Mouse (Mus musculus) testis, adult 2 months (tissue): ENCODE results near the gene Sprtn. TPM values are rescaled to one million over a fixed set of nuclear protein-coding genes. Genes with fewer than 3 reads are reported as not detected.

Source experiments
- H3K27ac ChIP-seq: fragments of 200-500 bp; 2 replicates; pipeline ENCODE4 v1.5.1; 2012; ENCODE audit warnings: low read depth, low read length; ENCODE audit not compliant: control insufficient read depth, insufficient read depth
- H3K27me3 ChIP-seq: fragments of 200-500 bp; 2 replicates; pipeline ENCODE4 v1.6.1; 2012; ENCODE audit warnings: mild to moderate bottlenecking, low read length, moderate library complexity; ENCODE audit not compliant: control insufficient read depth, insufficient read depth
- H3K36me3 ChIP-seq: fragments of 200-500 bp; 2 replicates; pipeline ENCODE4 v1.6.1; 2012; ENCODE audit warnings: mild to moderate bottlenecking, low read length; ENCODE audit not compliant: control insufficient read depth, insufficient read depth
- H3K4me1 ChIP-seq: fragments of 200-500 bp; 2 replicates; pipeline ENCODE4 v1.6.1; 2012; ENCODE audit warnings: low read length; ENCODE audit not compliant: control insufficient read depth, insufficient read depth
- H3K4me3 ChIP-seq: fragments of 200-500 bp; 2 replicates; pipeline ENCODE4 v1.5.1; 2012; ENCODE audit warnings: low read depth, mild to moderate bottlenecking, low read length, moderate library complexity, mixed read lengths; ENCODE audit not compliant: control insufficient read depth
- CTCF ChIP-seq: fragments of 200-500 bp; IDR thresholded peaks from 2 replicates; pipeline ENCODE4 v1.5.1; 2012; ENCODE audit warnings: low read depth, mild to moderate bottlenecking, inconsistent platforms, low read length, moderate library complexity; ENCODE audit not compliant: control insufficient read depth, insufficient read depth, insufficient replicate concordance
- POLR2A ChIP-seq: fragments of 200-500 bp; IDR thresholded peaks from 2 replicates; pipeline ENCODE4 v1.6.1; 2012; ENCODE audit warnings: low read depth, mild to moderate bottlenecking, inconsistent platforms, low read length, moderate library complexity; ENCODE audit not compliant: control insufficient read depth
- polyA plus RNA-seq: library from polyadenylated mRNA; depleted of rRNA; stranded (reverse); fragments of >200 nt; gene quantifications from 2 replicates; pipeline ENCODE4 v1.2.3, GENCODE M21; 2012

Sprtn gene
- polyA plus RNA-seq, 1 experiment = 129 TPM

GRCm38 (mm10) chr8:124909936-124910335 lies 12.2 kb downstream of the Sprtn start:
- H3K27ac ChIP-seq = no peak overlapping the region
- no peak for TF ChIP-seq POLR2A
- H3K4me3 ChIP-seq = no peak overlapping the region
- H3K4me1 ChIP-seq = peaks cover 3% of the 10 kb centered on the region; the same call in 1 of the 2 replicates
- no peaks in the 10 kb centered on the region for H3K27me3 ChIP-seq
- H3K36me3 ChIP-seq = no peaks in the 10 kb centered on the region; the same call in 1 of the 2 replicates

- H3K36me3 ChIP-seq = no peaks in the 10 kb centered on the region; the same call in 1 of the 2 replicates
- TF ChIP-seq CTCF = no peak
- no peak for TF ChIP-seq POLR2A
These were observed 12.7 kb downstream of the Sprtn start for GRCm38 (mm10) chr8:124910349-124910748.

GRCm38 (mm10) chr8:124911938-124912872 lies 14.5 kb downstream of the Sprtn start:
- Histone ChIP-seq H3K36me3 (no peaks in the 10 kb centered on the region), H3K4me3 (no peak overlapping the region), H3K27me3 (no peaks in the 10 kb centered on the region), H3K27ac (peak overlapping the region; percentile 1; the same call in 1 of the 2 replicates), H3K4me1 (peaks cover 3% of the 10 kb centered on the region; the same call in 1 of the 2 replicates)
- TF ChIP-seq CTCF (no peak), POLR2A (no peak)

More at GRCm38 (mm10) chr8:124910349-124910748, 12.7 kb downstream of the Sprtn start:
- peaks cover 3% of the 10 kb centered on the region; the same call in 1 of the 2 replicates for H3K4me1 ChIP-seq
- no peak overlapping the region for H3K27ac ChIP-seq
- no peaks in the 10 kb centered on the region for H3K27me3 ChIP-seq
- H3K4me3 ChIP-seq = no peak overlapping the region

- H3K4me3 ChIP-seq = no peak overlapping the region
- no peak overlapping the region for H3K27ac ChIP-seq
- no peaks in the 10 kb centered on the region for H3K36me3 ChIP-seq
- TF ChIP-seq POLR2A (no peak), CTCF (no peak)
- no peaks in the 10 kb centered on the region for H3K27me3 ChIP-seq
- peaks cover 3% of the 10 kb centered on the region; the same call in 1 of the 2 replicates for H3K4me1 ChIP-seq
These were observed 16.4 kb downstream of the Sprtn start for GRCm38 (mm10) chr8:124914061-124914460.

GRCm38 (mm10) chr8:124917741-124918484 lies 20.2 kb downstream of the Sprtn start:
- no peak for TF ChIP-seq POLR2A
- no peak for TF ChIP-seq CTCF
- Histone ChIP-seq H3K36me3 (no peaks in the 10 kb centered on the region), H3K27ac (no peak overlapping the region), H3K27me3 (no peaks in the 10 kb centered on the region), H3K4me1 (no peaks in the 10 kb centered on the region; the same call in 1 of the 2 replicates), H3K4me3 (no peak overlapping the region)

- Histone ChIP-seq H3K27me3 (no peaks in the 10 kb centered on the region), H3K4me1 (no peaks in the 10 kb centered on the region; the same call in 1 of the 2 replicates), H3K36me3 (no peaks in the 10 kb centered on the region), H3K4me3 (no peak overlapping the region), H3K27ac (no peak overlapping the region)
- TF ChIP-seq CTCF (no peak), POLR2A (no peak)
These were observed 23.9 kb downstream of the Sprtn start for GRCm38 (mm10) chr8:124921369-124922279.
